Mouse (Mus musculus): ENCODE results near the gene H2-M10.6. TPM values are rescaled to one million over a fixed set of nuclear protein-coding genes. Genes with fewer than 3 reads are reported as not detected.
"Not testable (repeated sequence)": the region's sequence is repeated elsewhere in the genome, so short reads cannot be mapped to it uniquely, and the experiment has no call there.

Gene H2-M10.6
- total and polyA plus RNA-seq, 2 experiments from 2014 or later = not detected

DNA sequence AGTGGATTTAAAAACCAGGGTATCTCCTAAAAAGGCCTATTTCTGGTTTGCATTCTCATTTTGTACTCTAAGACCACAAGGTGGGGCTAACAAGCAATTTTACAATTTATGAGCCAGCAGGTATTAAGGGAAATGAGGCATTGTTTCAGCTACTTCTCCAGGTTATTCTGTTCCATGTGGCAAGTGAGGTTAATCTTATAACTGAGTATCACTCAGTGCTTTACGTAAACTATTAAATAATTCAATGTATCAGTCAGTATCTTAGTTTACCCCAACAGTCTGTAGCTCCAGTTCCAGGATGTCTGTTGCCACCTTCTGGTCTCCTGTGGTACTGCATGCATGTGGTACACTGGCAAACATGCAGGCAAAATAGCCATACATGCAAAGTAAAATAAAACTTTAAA lies 25.5 kb upstream of the H2-M10.6 start:
- H3K27me3 ChIP-seq (ENCODE audit: control insufficient read depth, insufficient read depth, low read length); H3K9ac ChIP-seq (replicated peaks; ENCODE audit: low read depth, low read length); ATAC-seq (ENCODE audit: insufficient read depth, low read depth); H3K4me1 ChIP-seq (ENCODE audit: control insufficient read depth, insufficient read depth); H3K4me2 ChIP-seq (ENCODE audit: low read depth, low read length); H3K27ac ChIP-seq (ENCODE audit: low read depth); H3K9me3 ChIP-seq (replicated peaks; ENCODE audit: control insufficient read depth, low read length); H3K36me3 ChIP-seq (replicated peaks; ENCODE audit: control insufficient read depth, insufficient read depth, low read length); H3K4me3 ChIP-seq (ENCODE audit: low read depth, low read length): not testable (repeated sequence)
- peak; percentile 7 for DNase-seq (ENCODE audit: low spot score)
- TF ChIP-seq CTCF (IDR thresholded peaks at IDR 0.05; ENCODE audit: low read depth) = peak; percentile 65
- WGBS = 36% methylated on average over 1 of the region's 1 CpGs

GRCm38 (mm10) chr17:36788351-36788750 lies 23.6 kb upstream of the H2-M10.6 start:
- Histone ChIP-seq H3K4me1 (ENCODE audit: control insufficient read depth, insufficient read depth) (no peaks in the 10 kb centered on the region), H3K4me2 (ENCODE audit: low read depth, low read length) (no peak overlapping the region), H3K4me3 (ENCODE audit: low read depth, low read length) (no peak overlapping the region), H3K27me3 (ENCODE audit: control insufficient read depth, insufficient read depth, low read length) (no peaks in the 10 kb centered on the region), H3K9me3 (replicated peaks; ENCODE audit: control insufficient read depth, low read length) (no peaks in the 10 kb centered on the region), H3K27ac (ENCODE audit: low read depth) (no peak overlapping the region), H3K36me3 (replicated peaks; ENCODE audit: control insufficient read depth, insufficient read depth, low read length) (no peaks in the 10 kb centered on the region), H3K9ac (replicated peaks; ENCODE audit: low read depth, low read length) (no peak overlapping the region)
- DNase-seq (ENCODE audit: low spot score) = no peak
- ATAC-seq (ENCODE audit: insufficient read depth, low read depth) = no peak
- 86% methylated on average over 2 of the region's 2 CpGs for WGBS
- no peak for TF ChIP-seq EP300 (IDR thresholded peaks at IDR 0.05; ENCODE audit: low read depth)
- no peak for TF ChIP-seq CTCF (IDR thresholded peaks at IDR 0.05; ENCODE audit: low read depth)

DNA sequence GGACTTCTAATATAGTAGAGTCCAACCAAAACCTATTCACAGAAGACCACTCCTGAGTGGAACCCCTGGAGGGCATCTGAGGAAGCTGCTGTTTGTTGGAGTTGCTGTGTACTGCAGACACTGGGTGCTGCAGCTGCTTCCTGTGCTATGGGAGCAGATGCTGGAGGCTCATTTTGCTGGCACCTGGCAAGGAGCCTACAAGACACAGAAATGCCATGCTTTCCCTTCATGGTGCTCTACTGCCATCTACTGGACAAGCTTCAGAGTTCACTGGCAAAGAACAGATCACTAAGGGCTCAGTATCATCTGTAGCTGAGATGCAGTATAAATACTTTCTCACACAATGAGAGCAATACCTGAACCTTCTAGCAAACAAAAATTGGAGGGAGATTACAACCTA lies 23.2 kb upstream of the H2-M10.6 start:
- peak; percentile 52 for DNase-seq (ENCODE audit: low spot score)
- not testable (repeated sequence) for H3K27me3 ChIP-seq (ENCODE audit: control insufficient read depth, insufficient read depth, low read length); H3K36me3 ChIP-seq (replicated peaks; ENCODE audit: control insufficient read depth, insufficient read depth, low read length); H3K4me2 ChIP-seq (ENCODE audit: low read depth, low read length); H3K27ac ChIP-seq (ENCODE audit: low read depth); ATAC-seq (ENCODE audit: insufficient read depth, low read depth); H3K4me1 ChIP-seq (ENCODE audit: control insufficient read depth, insufficient read depth); H3K9me3 ChIP-seq (replicated peaks; ENCODE audit: control insufficient read depth, low read length); H3K4me3 ChIP-seq (ENCODE audit: low read depth, low read length); H3K9ac ChIP-seq (replicated peaks; ENCODE audit: low read depth, low read length)
- TF ChIP-seq CTCF (IDR thresholded peaks at IDR 0.05; ENCODE audit: low read depth) = peak; percentile 89

- no peak overlapping the region for H3K9ac ChIP-seq (replicated peaks; ENCODE audit: low read depth, low read length)
- H3K4me1 ChIP-seq (ENCODE audit: control insufficient read depth, insufficient read depth) = no peaks in the 10 kb centered on the region
- no peaks in the 10 kb centered on the region for H3K36me3 ChIP-seq (replicated peaks; ENCODE audit: control insufficient read depth, insufficient read depth, low read length)
- H3K4me3 ChIP-seq (ENCODE audit: low read depth, low read length) = no peak overlapping the region
- no peak for ATAC-seq (ENCODE audit: insufficient read depth, low read depth)
- H3K9me3 ChIP-seq (replicated peaks; ENCODE audit: control insufficient read depth, low read length) = no peaks in the 10 kb centered on the region
- no peak for DNase-seq (ENCODE audit: low spot score)
- no peak overlapping the region for H3K4me2 ChIP-seq (ENCODE audit: low read depth, low read length)
- TF ChIP-seq EP300 (IDR thresholded peaks at IDR 0.05; ENCODE audit: low read depth) (no peak), CTCF (IDR thresholded peaks at IDR 0.05; ENCODE audit: low read depth) (no peak)
- H3K27ac ChIP-seq (ENCODE audit: low read depth) = no peak overlapping the region
- whole genome bisulfite sequencing = 77% methylated on average over 10 of the region's 10 CpGs
- no peaks in the 10 kb centered on the region for H3K27me3 ChIP-seq (ENCODE audit: control insufficient read depth, insufficient read depth, low read length)
Observed at GRCm38 (mm10) chr17:36799493-36799892, 12.5 kb upstream of the H2-M10.6 start.

- H3K9ac ChIP-seq (replicated peaks; ENCODE audit: low read depth, low read length); H3K36me3 ChIP-seq (replicated peaks; ENCODE audit: control insufficient read depth, insufficient read depth, low read length); H3K4me2 ChIP-seq (ENCODE audit: low read depth, low read length); H3K27ac ChIP-seq (ENCODE audit: low read depth); H3K4me3 ChIP-seq (ENCODE audit: low read depth, low read length); DNase-seq (ENCODE audit: low spot score); H3K27me3 ChIP-seq (ENCODE audit: control insufficient read depth, insufficient read depth, low read length); ATAC-seq (ENCODE audit: insufficient read depth, low read depth); H3K4me1 ChIP-seq (ENCODE audit: control insufficient read depth, insufficient read depth); H3K9me3 ChIP-seq (replicated peaks; ENCODE audit: control insufficient read depth, low read length): not testable (repeated sequence)
- WGBS = 36% methylated on average over 4 of the region's 4 CpGs
Observed at GRCm38 (mm10) chr17:36799921-36800462, 12.0 kb upstream of the H2-M10.6 start.

DNA sequence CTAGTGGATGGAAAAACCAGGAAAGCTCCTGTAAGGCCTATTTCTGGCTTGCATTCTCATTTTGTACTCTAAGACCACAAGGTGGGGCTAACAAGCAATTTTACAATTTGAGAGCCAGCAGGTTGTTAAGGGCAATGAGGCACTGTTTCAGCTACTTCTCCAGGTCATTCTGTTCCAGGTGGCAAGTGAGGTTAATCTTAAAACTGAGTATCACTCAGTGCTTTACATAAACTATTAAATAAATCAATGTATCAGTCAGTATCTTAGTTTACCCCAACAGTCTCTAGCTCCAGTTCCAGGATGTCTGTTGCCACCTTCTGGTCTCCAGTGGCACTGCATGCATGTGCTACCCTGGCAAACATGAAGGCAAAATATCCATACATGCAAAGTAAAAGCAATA lies 12.0 kb downstream of the H2-M10.6 start:
- Histone ChIP-seq H3K27ac (ENCODE audit: low read depth) (no peak overlapping the region), H3K4me3 (ENCODE audit: low read depth, low read length) (no peak overlapping the region), H3K36me3 (replicated peaks; ENCODE audit: control insufficient read depth, insufficient read depth, low read length) (no peaks in the 10 kb centered on the region), H3K4me1 (ENCODE audit: control insufficient read depth, insufficient read depth) (no peaks in the 10 kb centered on the region), H3K27me3 (ENCODE audit: control insufficient read depth, insufficient read depth, low read length) (no peaks in the 10 kb centered on the region), H3K4me2 (ENCODE audit: low read depth, low read length) (no peak overlapping the region), H3K9me3 (replicated peaks; ENCODE audit: control insufficient read depth, low read length) (no peaks in the 10 kb centered on the region), H3K9ac (replicated peaks; ENCODE audit: low read depth, low read length) (no peak overlapping the region)
- TF ChIP-seq CTCF (IDR thresholded peaks at IDR 0.05; ENCODE audit: low read depth) = peak; percentile 65
- no peak for TF ChIP-seq EP300 (IDR thresholded peaks at IDR 0.05; ENCODE audit: low read depth)
- DNase-seq (ENCODE audit: low spot score) (peak; percentile 32), ATAC-seq (ENCODE audit: insufficient read depth, low read depth) (peak; percentile 27; the same call in 1 of the 2 replicates)
